Mouse (Mus musculus) CH12.LX (cell line): ENCODE data around the gene Eml3. TPM values are rescaled to one million over a fixed set of nuclear protein-coding genes. Genes with fewer than 3 reads are reported as not detected.

Experiments used
- DNase-seq: peaks from one replicate; pipeline ENCODE4 v3.0.0-alpha.2; 2013; ENCODE audit errors: extremely low read depth
- H3K27ac ChIP-seq: 2 replicates; pipeline ENCODE4 v1.5.1; 2012; ENCODE audit warnings: low read depth, mild to moderate bottlenecking, control low read depth, moderate library complexity; ENCODE audit not compliant: insufficient read depth
- H3K27me3 ChIP-seq: replicated peaks from 2 replicates; pipeline ENCODE3; 2012; ENCODE audit warnings: inconsistent platforms
- H3K36me3 ChIP-seq, 2 experiments: replicated peaks in 1 of 2; 2 replicates each; pipeline versions ENCODE3 to v1.6.1; 2012; ENCODE audit warnings: inconsistent platforms in 1 of 2, low read length in 1 of 2, mild to moderate bottlenecking in 1 of 2, mixed read lengths in 1 of 2, moderate library complexity in 1 of 2; ENCODE audit not compliant: control insufficient read depth in 1 of 2, insufficient read depth in 1 of 2
- H3K4me1 ChIP-seq, 2 experiments: 2 replicates each; pipeline ENCODE4 v1.6.1; 2012; ENCODE audit warnings: inconsistent platforms in 1 of 2, moderate library complexity in 1 of 2; ENCODE audit not compliant: insufficient read depth in 2 of 2, control insufficient read depth in 1 of 2
- H3K4me2 ChIP-seq: 2 replicates; pipeline ENCODE4 v1.6.1; 2012; ENCODE audit warnings: low read depth, mild to moderate bottlenecking, control low read depth; ENCODE audit not compliant: poor library complexity, insufficient read depth, severe bottlenecking
- H3K4me3 ChIP-seq, 3 experiments: fragments of 150-350 bp in 1 of 3; sonication (generic) in 1 of 3; replicated peaks in 1 of 3; 2 replicates each; pipeline versions ENCODE3 to v1.5.1; 2011 to 2012; ENCODE audit warnings: low read depth in 2 of 3, low read length in 2 of 3, mild to moderate bottlenecking in 2 of 3, moderate library complexity in 2 of 3, control low read depth in 1 of 3, improper control_type of control experiment in 1 of 3, inconsistent platforms in 1 of 3, mixed read lengths in 1 of 3; ENCODE audit not compliant: poor library complexity in 1 of 3
- H3K79me2 ChIP-seq: replicated peaks from 2 replicates; pipeline ENCODE4 v1.6.1; 2012; ENCODE audit warnings: mild to moderate bottlenecking, moderate library complexity; ENCODE audit not compliant: control insufficient read depth, poor library complexity, insufficient read depth, severe bottlenecking; ENCODE audit errors: extremely low read depth
- H3K9ac ChIP-seq: 2 replicates; pipeline ENCODE4 v1.6.1; 2012; ENCODE audit warnings: low read depth, mild to moderate bottlenecking, control low read depth, moderate library complexity; ENCODE audit not compliant: insufficient read depth
- H3K9me3 ChIP-seq: replicated peaks from 2 replicates; pipeline ENCODE3; 2012; ENCODE audit warnings: low read length, inconsistent platforms, mixed read lengths
- BHLHE40 ChIP-seq: IDR thresholded peaks from 2 replicates; pipeline ENCODE4 v1.6.1; 2011; ENCODE audit warnings: mild to moderate bottlenecking, low read depth, low read length, improper control_type of control experiment
- CHD1 ChIP-seq: IDR thresholded peaks from 2 replicates; pipeline ENCODE4 v1.6.1; 2012; ENCODE audit warnings: low read depth, low read length, improper control_type of control experiment, inconsistent platforms
- CHD2 ChIP-seq: IDR thresholded peaks from 2 replicates; pipeline ENCODE4 v1.6.1; 2011; ENCODE audit warnings: low read length, improper control_type of control experiment
- CTCF ChIP-seq, 2 experiments: IDR thresholded peaks in 1 of 2; conservative IDR thresholded peaks in 1 of 2; 2 replicates each; pipeline ENCODE4 v1.5.1; 2011 to 2012; ENCODE audit warnings: low read depth in 2 of 2, low read length in 2 of 2, improper control_type of control experiment in 1 of 2, inconsistent platforms in 1 of 2, mild to moderate bottlenecking in 1 of 2, moderate library complexity in 1 of 2
- E2F4 ChIP-seq: IDR thresholded peaks from 2 replicates; pipeline ENCODE4 v1.6.1; 2011; ENCODE audit warnings: low read depth, low read length, improper control_type of control experiment; ENCODE audit not compliant: insufficient replicate concordance
- ELF1 ChIP-seq: IDR thresholded peaks from 2 replicates; pipeline ENCODE4 v1.6.1; 2014; ENCODE audit warnings: low read depth, mild to moderate bottlenecking, inconsistent platforms, low read length, improper control_type of control experiment
- EP300 ChIP-seq: IDR thresholded peaks from 2 replicates; pipeline ENCODE4 v1.6.1; 2011; ENCODE audit warnings: low read length, improper control_type of control experiment
- ETS1 ChIP-seq: conservative IDR thresholded peaks from 2 replicates; pipeline ENCODE4 v1.6.1; 2012; ENCODE audit warnings: low read depth, mild to moderate bottlenecking, inconsistent platforms, low read length, improper control_type of control experiment, moderate library complexity
- GABPA ChIP-seq: IDR thresholded peaks from 2 replicates; pipeline ENCODE4 v1.6.1; 2012; ENCODE audit warnings: low read depth, low read length, improper control_type of control experiment, inconsistent platforms; ENCODE audit not compliant: insufficient replicate concordance
- HCFC1 ChIP-seq: IDR thresholded peaks from 2 replicates; pipeline ENCODE4 v1.6.1; 2012; ENCODE audit warnings: low read depth, mild to moderate bottlenecking, inconsistent platforms, low read length, improper control_type of control experiment
- IRF4 ChIP-seq: IDR thresholded peaks from 2 replicates; pipeline ENCODE4 v1.6.1; 2014; ENCODE audit warnings: low read depth, mild to moderate bottlenecking, inconsistent platforms, low read length, improper control_type of control experiment
- JUN ChIP-seq: IDR thresholded peaks from 2 replicates; pipeline ENCODE4 v1.6.1; 2011; ENCODE audit warnings: low read depth, mild to moderate bottlenecking, low read length, improper control_type of control experiment, moderate library complexity; ENCODE audit not compliant: insufficient read depth
- JUND ChIP-seq: conservative IDR thresholded peaks from 2 replicates; pipeline ENCODE4 v1.6.1; 2011; ENCODE audit warnings: low read depth, low read length, improper control_type of control experiment
- KAT2A ChIP-seq: IDR thresholded peaks from 2 replicates; pipeline ENCODE4 v1.6.1; 2012; ENCODE audit warnings: low read length, improper control_type of control experiment, inconsistent platforms; ENCODE audit not compliant: insufficient replicate concordance
- MAFK ChIP-seq: IDR thresholded peaks from 2 replicates; pipeline ENCODE4 v1.6.1; 2011; ENCODE audit warnings: low read length, improper control_type of control experiment; ENCODE audit not compliant: insufficient replicate concordance
- MAX ChIP-seq: IDR thresholded peaks from 2 replicates; pipeline ENCODE4 v1.6.1; 2011; ENCODE audit warnings: low read length, improper control_type of control experiment
- MAZ ChIP-seq: IDR thresholded peaks from 2 replicates; pipeline ENCODE4 v1.6.1; 2012; ENCODE audit warnings: low read depth, mild to moderate bottlenecking, inconsistent platforms, low read length, improper control_type of control experiment, moderate library complexity
- MEF2A ChIP-seq: IDR thresholded peaks from 2 replicates; pipeline ENCODE4 v1.6.1; 2014; ENCODE audit warnings: low read depth, mild to moderate bottlenecking, inconsistent platforms, low read length, improper control_type of control experiment, borderline replicate concordance
- MXI1 ChIP-seq: IDR thresholded peaks from 2 replicates; pipeline ENCODE4 v1.6.1; 2011; ENCODE audit warnings: mild to moderate bottlenecking, low read depth, low read length, improper control_type of control experiment
- MYC ChIP-seq: IDR thresholded peaks from 2 replicates; pipeline ENCODE4 v1.6.1; 2011; ENCODE audit warnings: low read depth, mild to moderate bottlenecking, improper control_type of control experiment, low read length
- NELFE ChIP-seq: IDR thresholded peaks from 2 replicates; pipeline ENCODE4 v1.6.1; 2011; ENCODE audit warnings: low read depth, low read length, improper control_type of control experiment
- NRF1 ChIP-seq: IDR thresholded peaks from 2 replicates; pipeline ENCODE4 v1.6.1; 2014; ENCODE audit warnings: low read depth, mild to moderate bottlenecking, inconsistent platforms, low read length, improper control_type of control experiment, moderate library complexity
- PAX5 ChIP-seq: IDR thresholded peaks from 2 replicates; pipeline ENCODE4 v1.6.1; 2012; ENCODE audit warnings: low read length, inconsistent platforms, mixed read lengths
- POLR2A ChIP-seq: IDR thresholded peaks from 2 replicates; pipeline ENCODE4 v1.6.1; 2011; ENCODE audit warnings: low read depth, mild to moderate bottlenecking, improper control_type of control experiment, low read length
- POLR2AphosphoS2 ChIP-seq: IDR thresholded peaks from 2 replicates; pipeline ENCODE4 v1.6.1; 2011; ENCODE audit warnings: low read depth, low read length, improper control_type of control experiment
- RAD21 ChIP-seq: IDR thresholded peaks from 2 replicates; pipeline ENCODE4 v1.6.1; 2011; ENCODE audit warnings: low read depth, mild to moderate bottlenecking, low read length, improper control_type of control experiment, moderate library complexity
- RCOR1 ChIP-seq: conservative IDR thresholded peaks from 2 replicates; pipeline ENCODE4 v1.6.1; 2012; ENCODE audit warnings: low read depth, mild to moderate bottlenecking, inconsistent platforms, low read length, improper control_type of control experiment
- SIN3A ChIP-seq: IDR thresholded peaks from 2 replicates; pipeline ENCODE4 v1.6.1; 2012; ENCODE audit warnings: low read length, improper control_type of control experiment, inconsistent platforms
- SMC3 ChIP-seq: IDR thresholded peaks from 2 replicates; pipeline ENCODE4 v1.6.1; 2011; ENCODE audit warnings: low read depth, low read length, improper control_type of control experiment
- TBP ChIP-seq: conservative IDR thresholded peaks from 2 replicates; pipeline ENCODE4 v1.6.1; 2011; ENCODE audit warnings: low read depth, low read length, improper control_type of control experiment
- TCF12 ChIP-seq: IDR thresholded peaks from 2 replicates; pipeline ENCODE4 v1.6.1; 2014; ENCODE audit warnings: low read depth, mild to moderate bottlenecking, inconsistent platforms, low read length, improper control_type of control experiment
- UBTF ChIP-seq: IDR thresholded peaks from 2 replicates; pipeline ENCODE4 v1.6.1; 2012; ENCODE audit warnings: low read depth, mild to moderate bottlenecking, inconsistent platforms, low read length, improper control_type of control experiment, moderate library complexity
- USF1 ChIP-seq: IDR thresholded peaks from 2 replicates; pipeline ENCODE4 v1.6.1; 2014; ENCODE audit warnings: low read depth, mild to moderate bottlenecking, inconsistent platforms, low read length, improper control_type of control experiment
- USF2 ChIP-seq: conservative IDR thresholded peaks from 2 replicates; pipeline ENCODE4 v1.6.1; 2011; ENCODE audit warnings: low read depth, low read length, improper control_type of control experiment
- ZC3H11A ChIP-seq: IDR thresholded peaks from 2 replicates; pipeline ENCODE4 v1.6.1; 2012; ENCODE audit warnings: low read depth, mild to moderate bottlenecking, inconsistent platforms, low read length, improper control_type of control experiment
- ZKSCAN1 ChIP-seq: IDR thresholded peaks from 2 replicates; pipeline ENCODE4 v1.6.1; 2012; ENCODE audit warnings: low read depth, inconsistent platforms, low read length, improper control_type of control experiment, borderline replicate concordance
- ZMIZ1 ChIP-seq: IDR thresholded peaks from 2 replicates; pipeline ENCODE4 v1.6.1; 2012; ENCODE audit warnings: low read depth, mild to moderate bottlenecking, inconsistent platforms, low read length, improper control_type of control experiment
- ZNF384 ChIP-seq: IDR thresholded peaks from 2 replicates; pipeline ENCODE4 v1.6.1; 2012; ENCODE audit warnings: low read depth, low read length, improper control_type of control experiment, inconsistent platforms
- dilution Hi-C: fragments of 300-500 bp; cut with MboI; formaldehyde crosslinking; loops from 2 replicates; pipeline ENCODE4 v1.14.3; 2020; ENCODE audit warnings: low sequenced_read_pairs; ENCODE audit not compliant: extremely low pct_unique_long_range_greater_than_20kb, extremely low pct_ligation_motif_present
- in situ Hi-C: fragments of 300-500 bp; cut with MboI; formaldehyde crosslinking; loops from 3 replicates; pipeline ENCODE4 v1.14.3; 2019; ENCODE audit warnings: low sequenced_read_pairs, low pct_ligation_motif_present, low pct_unique_long_range_greater_than_20kb, mixed read lengths
- polyA plus RNA-seq: library from polyadenylated mRNA; unstranded; fragments of >175 nt; gene quantifications from 2 replicates; pipeline ENCODE4 v1.2.1, GENCODE M21; 2012; ENCODE audit warnings: low read depth; ENCODE audit not compliant: insufficient read length
- total RNA-seq, 2 experiments: library from RNA; depleted of rRNA; stranded (reverse); fragments of 300-350 nt in 1 of 2; fragments of >200 nt in 1 of 2; gene quantifications; 2 replicates each; pipeline ENCODE4 v1.2.3; 2012 to 2014

The Eml3 gene
- total and polyA plus RNA-seq, 3 experiments, result 18.7 to 37.3 (median 33.3) TPM

GRCm38 (mm10) chr19:8880311-8881033 is 48.9 kb upstream of the Eml3 start, which contains the start of gene Uqcc3:
TSS of gene Uqcc3 (minus strand) at chr19:8880923.
- dilution Hi-C loops, result no loop called here
- peak; percentile 88 for DNase-seq
- Histone ChIP-seq H3K4me3 (peak within 1 kb of the TSS; percentile 90 to 97 (median 95)), H3K9me3 (no peaks in the 10 kb centered on the region), H3K9ac (peak within 1 kb of the TSS; percentile 88), H3K4me1 (peaks cover 0 to 16% of the 10 kb centered on the region in 2 experiments; a peak in 3 of 4 replicates), H3K27ac (peak within 1 kb of the TSS; percentile 77), H3K36me3 (peaks cover 7 to 32% of the 10 kb centered on the region in 2 experiments), H3K79me2 (no peaks in the 10 kb centered on the region), H3K27me3 (no peaks in the 10 kb centered on the region), H3K4me2 (peak within 1 kb of the TSS; percentile 72)
- in situ Hi-C loops, result no loop called here
- TF ChIP-seq RAD21, result no peak
- TF ChIP-seq IRF4, result peak; percentile 63
- no peak for TF ChIP-seq ZKSCAN1
- no peak for TF ChIP-seq JUND
- TF ChIP-seq MAZ, result peak; percentile 86
- peak; percentile 91 for TF ChIP-seq TCF12
- TF ChIP-seq USF2, result no peak; the same call in 1 of the 2 replicates
- TF ChIP-seq MEF2A, result peak; percentile 9; the same call in 1 of the 2 replicates
- no peak for TF ChIP-seq JUN
- TF ChIP-seq CTCF (conservative IDR thresholded peaks at IDR 0.05 in 1 of 2, IDR thresholded peaks at IDR 0.05 in 1 of 2; ENCODE audit: low read depth in 2 of 2, low read length in 2 of 2), result no peak
- TF ChIP-seq UBTF, result peak; percentile 43; the same call in 1 of the 2 replicates
- peak; percentile 58 for TF ChIP-seq USF1
- TF ChIP-seq NRF1, result peak; percentile 56; the same call in 1 of the 2 replicates
- no peak for TF ChIP-seq E2F4
- TF ChIP-seq POLR2A, result peak; percentile 87
- TF ChIP-seq MXI1, result peak; percentile 99
- no peak for TF ChIP-seq EP300
- TF ChIP-seq ZNF384, result peak; percentile 96
- TF ChIP-seq SIN3A, result peak; percentile 100
- peak; percentile 86 for TF ChIP-seq HCFC1
- no peak for TF ChIP-seq ZC3H11A
- peak; percentile 65 for TF ChIP-seq ETS1
- peak; percentile 98 for TF ChIP-seq MYC
- no peak for TF ChIP-seq CHD2
- TF ChIP-seq KAT2A, result peak; percentile 57; the same call in 1 of the 2 replicates
- TF ChIP-seq SMC3, result no peak
- no peak; the same call in 1 of the 2 replicates for TF ChIP-seq RCOR1
- TF ChIP-seq PAX5, result no peak
- peak; percentile 86; the same call in 1 of the 2 replicates for TF ChIP-seq POLR2AphosphoS2
- TF ChIP-seq ELF1, result peak; percentile 80
- TF ChIP-seq NELFE, result peak; percentile 91
- no peak for TF ChIP-seq MAFK
- TF ChIP-seq TBP, result peak; percentile 90
- TF ChIP-seq ZMIZ1, result peak; percentile 83
- 0 out of 2 replicates have a peak, but pooled peaks have one; percentile 17 for TF ChIP-seq GABPA
- peak; percentile 99 for TF ChIP-seq MAX
- TF ChIP-seq BHLHE40, result peak; percentile 100
- peak; percentile 86; the same call in 1 of the 2 replicates for TF ChIP-seq CHD1
